Mouse (Mus musculus): Measurements from ENCODE around the gene Olfr658. TPM values are rescaled to one million over a fixed set of nuclear protein-coding genes. Genes with fewer than 3 reads are reported as not detected.

Gene Olfr658
- polyA plus RNA-seq, 1 experiment from 2014 or later, result not detected

GRCm38 (mm10) chr7:104603173-104603572 is 43.9 kb downstream of the Olfr658 start:
- Histone ChIP-seq H3K27me3 (ENCODE audit: insufficient read depth, low read length) (no peaks in the 10 kb centered on the region), H3K9me3 (ENCODE audit: low read length) (no peaks in the 10 kb centered on the region), H3K9ac (replicated peaks) (no peak overlapping the region), H3K4me3 (ENCODE audit: low read depth, low read length) (no peak overlapping the region), H3K4me1 (ENCODE audit: insufficient read depth) (no peaks in the 10 kb centered on the region), H3K27ac (ENCODE audit: low read depth) (no peak overlapping the region), H3K4me2 (ENCODE audit: low read depth, low read length) (no peak overlapping the region), H3K36me3 (replicated peaks; ENCODE audit: insufficient read depth, low read length) (no peaks in the 10 kb centered on the region)
- TF ChIP-seq EP300 (IDR thresholded peaks at IDR 0.05; ENCODE audit: low read depth), result no peak
- TF ChIP-seq CTCF (IDR thresholded peaks at IDR 0.05; ENCODE audit: low read depth), result peak; percentile 84
- no peak for ATAC-seq
- peak; percentile 68 for DNase-seq
- WGBS (ENCODE audit: insufficient replicate concordance), result 4% methylated on average over 3 of the region's 3 CpGs

- Histone ChIP-seq H3K27ac (ENCODE audit: low read depth) (no peak within 1 kb of the TSS), H3K9ac (replicated peaks) (no peak within 1 kb of the TSS), H3K4me3 (ENCODE audit: low read depth, low read length) (no peak within 1 kb of the TSS), H3K36me3 (replicated peaks; ENCODE audit: insufficient read depth, low read length) (no peaks in the 10 kb centered on the region), H3K27me3 (ENCODE audit: insufficient read depth, low read length) (no peaks in the 10 kb centered on the region), H3K4me1 (ENCODE audit: insufficient read depth) (no peaks in the 10 kb centered on the region), H3K9me3 (ENCODE audit: low read length) (no peaks in the 10 kb centered on the region), H3K4me2 (ENCODE audit: low read depth, low read length) (no peak within 1 kb of the TSS)
- ATAC-seq (no peak), DNase-seq (no peak)
- TF ChIP-seq CTCF (IDR thresholded peaks at IDR 0.05; ENCODE audit: low read depth), result no peak
- WGBS (ENCODE audit: insufficient replicate concordance), result 70% methylated on average over 2 of the region's 2 CpGs
These were observed 45.4 kb downstream of the Olfr658 start, which contains the start of gene Olfr655 for GRCm38 (mm10) chr7:104601679-104602078. Olfr655 (minus strand) TSS chr7:104601779.

Other genes with a start within 250 kb of the Olfr658 start
- 0.38 and 0.50 TPM in 2 replicates for gene Trim30c, start 246.5 kb downstream of the Olfr658 start, polyA plus RNA-seq (2015; fragmentation: Nextera tagmentation; extraction: Ambion mirVana)
- gene Trim30a, start 182.1 kb downstream of the Olfr658 start, polyA plus RNA-seq (2015; fragmentation: Nextera tagmentation; extraction: Ambion mirVana), result 4.3 and 5.2 TPM in 2 replicates
- gene Trim30d, start 139.5 kb downstream of the Olfr658 start, polyA plus RNA-seq (2015; fragmentation: Nextera tagmentation; extraction: Ambion mirVana), result 1.9 and 2.1 TPM in 2 replicates
- gene Olfr651, start 97.2 kb downstream of the Olfr658 start, polyA plus RNA-seq (2015; fragmentation: Nextera tagmentation; extraction: Ambion mirVana), result not detected in 2 replicates
- not detected in 2 replicates for gene Olfr652, start 86.4 kb downstream of the Olfr658 start, polyA plus RNA-seq (2015; fragmentation: Nextera tagmentation; extraction: Ambion mirVana)
- gene Olfr653, start 70.0 kb downstream of the Olfr658 start, polyA plus RNA-seq (2015; fragmentation: Nextera tagmentation; extraction: Ambion mirVana), result not detected in 2 replicates
- gene Olfr654, start 60.3 kb downstream of the Olfr658 start, polyA plus RNA-seq (2015; fragmentation: Nextera tagmentation; extraction: Ambion mirVana), result not detected in 2 replicates
- not detected in 2 replicates for gene Olfr655, start 45.5 kb downstream of the Olfr658 start, polyA plus RNA-seq (2015; fragmentation: Nextera tagmentation; extraction: Ambion mirVana)
- not detected in 2 replicates for gene Olfr656, start 33.4 kb downstream of the Olfr658 start, polyA plus RNA-seq (2015; fragmentation: Nextera tagmentation; extraction: Ambion mirVana)
- not detected in 2 replicates for gene Olfr657, start 22.5 kb downstream of the Olfr658 start, polyA plus RNA-seq (2015; fragmentation: Nextera tagmentation; extraction: Ambion mirVana)
- gene Olfr659, start 19.4 kb upstream of the Olfr658 start, polyA plus RNA-seq (2015; fragmentation: Nextera tagmentation; extraction: Ambion mirVana), result not detected in 2 replicates
- not detected in 2 replicates for gene Olfr661, start 39.2 kb upstream of the Olfr658 start, polyA plus RNA-seq (2015; fragmentation: Nextera tagmentation; extraction: Ambion mirVana)
- not detected in 2 replicates for gene Usp17le, start 130.2 kb upstream of the Olfr658 start, polyA plus RNA-seq (2015; fragmentation: Nextera tagmentation; extraction: Ambion mirVana)
- not detected in 2 replicates for gene Usp17lb, start 195.3 kb upstream of the Olfr658 start, polyA plus RNA-seq (2015; fragmentation: Nextera tagmentation; extraction: Ambion mirVana)
- gene Usp17la, start 209.7 kb upstream of the Olfr658 start, polyA plus RNA-seq (2015; fragmentation: Nextera tagmentation; extraction: Ambion mirVana), result not detected in 2 replicates
- gene Olfr665, start 230.7 kb upstream of the Olfr658 start, polyA plus RNA-seq (2015; fragmentation: Nextera tagmentation; extraction: Ambion mirVana), result not detected in 2 replicates
- gene Olfr666, start 248.6 kb upstream of the Olfr658 start, polyA plus RNA-seq (2015; fragmentation: Nextera tagmentation; extraction: Ambion mirVana), result not detected in 2 replicates